Mouse (Mus musculus) brain, embryonic 18.5 days (tissue): ENCODE data around the gene Plcl2.
"Not testable (repeated sequence)": the region's sequence is repeated elsewhere in the genome, so short reads cannot be mapped to it uniquely, and the experiment has no call there.

Experiments used
- DNase-seq: peaks from one replicate; pipeline ENCODE4 v3.0.0-alpha.2; 2012; ENCODE audit warnings: low read depth, low spot score

Plcl2 gene

DNA sequence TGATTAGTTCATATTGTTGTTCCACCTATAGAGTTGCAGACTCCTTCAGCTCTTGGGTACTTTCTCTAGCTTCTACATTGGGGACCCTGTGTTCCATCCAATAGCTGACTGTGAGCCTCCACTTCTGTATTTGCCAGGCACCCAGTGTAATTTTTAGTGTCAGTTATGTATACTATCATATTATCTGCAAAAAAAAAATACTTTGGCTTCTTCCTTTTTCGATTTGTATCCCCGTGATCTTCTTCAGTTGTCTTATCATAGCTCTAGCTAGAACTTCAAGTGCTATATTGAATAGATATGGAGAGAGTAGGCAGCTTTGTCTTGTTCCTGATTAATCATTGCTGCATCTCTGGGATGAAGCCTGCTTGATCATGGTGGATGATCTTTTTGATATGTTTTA lies 25.7 kb downstream of the Plcl2 start:
- not testable (repeated sequence) for DNase-seq

- DNase-seq: no peak
Observed at GRCm38 (mm10) chr17:50536409-50537194, 27.4 kb downstream of the Plcl2 start.

- no peak for DNase-seq
Observed at GRCm38 (mm10) chr17:50537786-50538185, 28.6 kb downstream of the Plcl2 start.

GRCm38 (mm10) chr17:50544860-50545259 lies 35.7 kb downstream of the Plcl2 start:
- no peak for DNase-seq

GRCm38 (mm10) chr17:50545274-50545673 lies 36.1 kb downstream of the Plcl2 start:
- DNase-seq: no peak

GRCm38 (mm10) chr17:50552130-50552529 lies 42.9 kb downstream of the Plcl2 start:
- no peak for DNase-seq

DNA sequence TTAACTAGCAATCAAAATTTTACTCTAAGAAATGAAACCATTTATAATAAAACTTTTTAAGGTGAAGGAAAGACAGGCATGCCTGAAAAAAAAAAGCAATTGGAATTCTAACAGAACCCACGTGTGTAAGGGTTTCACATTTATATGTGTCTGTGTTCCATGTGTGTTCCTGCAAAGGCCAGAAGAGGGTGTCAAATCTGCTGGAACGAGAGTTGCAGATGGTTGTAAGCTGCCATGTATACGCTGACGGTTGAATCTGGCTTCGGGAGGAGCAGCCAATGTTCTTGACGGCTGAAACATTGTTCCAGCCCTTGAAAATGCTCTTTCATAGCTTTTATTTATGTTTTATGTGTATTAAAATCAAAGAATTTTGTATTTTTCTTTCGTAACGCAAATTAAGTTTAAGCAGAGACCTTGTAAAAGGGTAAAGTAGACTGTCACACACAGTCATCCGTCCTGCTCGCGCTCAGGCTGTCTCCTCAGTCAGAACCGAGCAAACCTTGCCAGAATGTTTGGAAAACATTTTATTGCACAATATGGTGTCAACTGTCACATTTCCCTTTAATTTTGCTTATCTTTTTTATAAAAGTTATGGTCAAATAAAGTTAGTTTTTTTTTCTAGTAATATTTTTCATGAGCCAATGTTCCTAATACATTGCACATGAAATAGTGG lies 48.5 kb downstream of the Plcl2 start:
- DNase-seq: no peak

DNA sequence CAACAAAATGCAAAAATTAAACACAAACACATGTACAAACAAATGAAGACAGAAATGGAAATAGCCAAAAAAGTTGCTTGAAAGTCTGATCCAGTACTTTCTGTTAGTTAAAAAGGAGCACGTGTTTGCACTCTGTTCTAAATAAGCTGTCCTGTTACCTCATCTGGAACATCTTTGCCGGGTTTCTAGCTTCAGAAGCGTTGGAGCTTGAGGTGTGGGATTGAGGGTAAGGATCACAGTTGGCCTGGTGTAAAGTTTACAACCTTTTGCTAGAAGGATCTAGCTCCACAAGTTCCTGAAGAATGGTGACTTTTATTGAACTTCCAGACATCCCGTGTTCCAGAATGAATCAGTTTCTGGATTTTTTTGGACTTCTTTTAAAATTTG lies 49.0 kb downstream of the Plcl2 start:
- no peak for DNase-seq

- DNase-seq: no peak
Observed at GRCm38 (mm10) chr17:50565376-50566123, 56.3 kb downstream of the Plcl2 start.

DNA sequence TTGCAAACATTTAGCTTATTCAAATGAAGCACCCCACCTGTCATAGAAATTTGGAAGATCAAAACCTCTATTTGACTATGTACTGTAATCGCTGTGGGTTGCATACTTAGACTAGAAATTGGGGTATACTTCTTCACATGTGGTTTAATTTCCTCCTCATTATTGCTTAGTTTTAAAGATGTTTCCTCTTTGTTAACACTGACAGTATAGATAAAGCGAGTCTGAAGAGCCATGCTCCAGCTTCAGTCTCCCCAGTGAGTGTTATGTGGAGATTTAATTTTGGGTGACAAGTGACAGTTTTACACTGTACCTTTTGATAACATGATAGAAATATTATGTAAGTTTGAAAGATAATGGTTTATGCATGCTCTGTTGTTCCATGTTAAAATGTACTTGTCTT lies 59.6 kb downstream of the Plcl2 start:
- no peak for DNase-seq

DNA sequence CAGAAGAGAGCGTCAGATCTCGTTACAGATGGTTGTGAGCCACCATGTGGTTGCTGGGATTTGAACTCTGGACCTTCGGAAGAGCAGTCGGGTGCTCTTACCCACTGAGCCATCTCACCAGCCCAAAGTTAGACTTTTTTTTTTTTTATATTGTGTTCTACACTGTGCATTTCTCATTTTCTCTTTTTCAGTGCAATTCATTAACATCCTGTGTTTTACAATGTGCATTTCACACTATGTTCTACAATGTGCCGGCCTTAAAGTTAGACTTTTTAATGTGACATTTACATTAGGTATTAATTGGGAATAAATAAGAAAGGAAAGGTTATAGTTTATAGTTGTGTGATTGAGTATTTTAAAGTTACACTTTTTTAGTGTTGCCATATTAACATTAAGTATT lies 61.0 kb downstream of the Plcl2 start:
- not testable (repeated sequence) for DNase-seq

- DNase-seq: no peak
Observed at GRCm38 (mm10) chr17:50570681-50571398, 61.6 kb downstream of the Plcl2 start.

DNA sequence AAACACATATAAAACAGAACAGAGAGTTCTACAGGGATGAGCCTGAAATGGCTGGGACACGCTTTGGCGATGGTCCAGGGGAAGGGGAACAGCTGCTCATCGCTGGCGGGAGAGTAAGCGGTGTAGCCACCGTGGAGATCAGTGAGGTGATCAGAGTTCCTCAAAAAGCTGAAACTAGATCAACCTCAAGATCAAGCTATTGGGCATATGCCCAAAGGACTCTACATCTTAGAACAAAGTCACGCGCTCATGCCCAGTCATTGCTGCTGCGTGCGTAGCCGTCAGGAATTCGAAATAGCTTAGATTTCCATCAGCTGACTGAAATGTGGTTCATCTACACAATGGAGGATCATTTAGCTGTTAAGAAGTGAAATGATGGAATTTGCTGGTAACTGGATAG lies 65.0 kb downstream of the Plcl2 start:
- no peak for DNase-seq

DNA sequence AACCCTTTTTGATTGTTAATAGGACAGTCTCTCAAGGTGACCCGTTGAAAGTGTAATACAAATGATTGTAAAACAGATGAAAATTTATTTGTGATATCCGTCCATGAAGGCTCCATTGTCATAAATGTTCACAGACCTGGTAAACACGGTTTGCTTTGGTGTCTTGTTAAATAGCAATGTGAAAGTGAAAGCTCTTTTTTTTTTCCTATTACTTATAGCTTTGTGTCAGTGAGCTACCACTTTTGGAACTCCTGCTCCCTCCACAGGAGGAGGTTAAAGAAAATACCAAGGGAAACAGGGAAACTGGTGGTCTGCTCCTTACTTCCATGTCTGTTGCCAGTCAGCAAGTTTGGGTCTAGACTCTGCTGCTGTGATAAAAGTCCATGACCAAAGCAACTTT lies 71.2 kb downstream of the Plcl2 start:
- DNase-seq: no peak

DNA sequence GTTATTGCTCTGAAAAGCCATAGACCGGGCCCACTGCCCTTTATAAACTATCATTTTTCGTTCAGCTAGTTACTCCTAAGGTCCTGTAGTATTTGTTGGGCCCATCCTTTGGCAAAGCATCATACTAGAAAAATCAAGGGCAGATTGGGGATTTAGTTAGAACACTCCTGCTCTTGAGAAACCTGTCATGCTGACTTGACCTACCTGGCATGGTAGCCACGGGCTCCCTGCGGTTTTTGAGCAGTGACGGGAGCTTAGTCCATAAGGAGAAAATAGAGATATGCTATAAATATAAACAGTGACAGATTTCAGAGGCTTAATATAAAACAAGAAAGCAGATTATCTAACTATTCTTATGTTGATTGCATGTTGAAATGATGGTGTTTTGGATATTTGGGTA lies 77.6 kb downstream of the Plcl2 start:
- DNase-seq: no peak

- DNase-seq: no peak
Observed at GRCm38 (mm10) chr17:50587941-50588340, 78.7 kb downstream of the Plcl2 start.

GRCm38 (mm10) chr17:50600178-50600577 lies 91.0 kb downstream of the Plcl2 start:
- DNase-seq: no peak

DNA sequence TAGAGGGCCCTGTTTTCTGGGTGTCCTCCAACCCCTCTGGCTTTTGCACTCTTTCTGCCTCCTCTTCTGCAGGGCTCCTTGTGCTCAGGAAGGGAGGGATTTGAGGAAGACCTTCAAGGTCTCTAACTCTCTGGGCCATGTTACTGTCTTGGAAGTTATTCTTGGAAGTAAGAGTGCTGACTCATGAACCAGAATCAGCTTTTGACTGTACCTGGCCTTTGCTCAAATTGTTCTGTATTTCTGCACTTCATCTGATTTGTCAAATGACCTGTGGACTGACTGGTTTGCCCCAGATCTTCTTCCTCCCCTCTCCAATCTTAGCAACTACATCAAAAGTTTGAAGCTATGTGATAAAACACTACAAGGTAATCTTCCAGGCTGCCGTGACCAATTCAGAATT lies 91.5 kb downstream of the Plcl2 start:
- DNase-seq: no peak

DNA sequence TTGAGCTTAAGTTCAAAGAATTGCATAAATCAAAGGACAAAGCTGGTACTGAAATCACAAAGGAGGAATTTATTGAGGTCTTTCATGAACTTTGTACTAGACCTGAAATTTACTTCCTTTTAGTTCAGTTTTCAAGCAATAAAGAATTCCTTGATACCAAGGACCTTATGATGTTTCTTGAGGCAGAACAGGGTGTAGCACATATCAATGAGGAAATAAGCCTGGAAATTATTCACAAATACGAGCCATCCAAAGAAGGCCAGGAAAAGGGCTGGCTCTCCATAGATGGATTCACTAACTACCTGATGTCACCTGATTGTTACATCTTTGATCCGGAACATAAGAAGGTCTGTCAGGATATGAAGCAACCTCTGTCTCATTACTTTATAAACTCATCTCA lies 97.7 kb downstream of the Plcl2 start:
- no peak for DNase-seq

DNA sequence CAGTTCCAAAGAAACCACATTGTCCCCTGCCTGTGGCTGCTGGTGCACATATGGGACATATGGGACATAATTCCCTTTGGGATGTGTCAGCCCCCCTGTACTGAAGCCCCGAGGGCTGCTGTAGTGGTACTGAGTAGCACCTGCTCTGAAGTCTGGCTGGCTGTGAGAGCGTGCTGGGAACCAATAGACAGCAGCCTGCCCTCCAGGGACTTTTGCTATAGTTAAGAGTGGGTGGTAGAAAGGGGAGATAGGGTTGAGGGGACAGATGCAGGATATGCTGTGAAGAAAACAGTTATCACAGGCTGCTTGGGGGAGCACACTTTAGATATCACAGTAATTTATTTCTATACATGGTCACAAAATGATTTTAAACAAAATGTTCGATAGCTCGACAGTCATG lies 100.7 kb downstream of the Plcl2 start:
- DNase-seq: no peak

GRCm38 (mm10) chr17:50620794-50621537 lies 111.8 kb downstream of the Plcl2 start:
- no peak for DNase-seq
